Mouse (Mus musculus) midbrain, embryonic 16.5 days (tissue): ENCODE data around the gene Ggt6. TPM values are rescaled to one million over a fixed set of nuclear protein-coding genes. Genes with fewer than 3 reads are reported as not detected.

Experiments
- ATAC-seq: fragments of 200-750 bp; cut with Nextera tagmentation; 2 replicates; pipeline ENCODE4 v1.8.0; 2017; ENCODE audit warnings: moderate TSS enrichment
- H3K27ac ChIP-seq: fragments of 300-500 bp; sonication (generic); 2 replicates; pipeline ENCODE4 v1.5.1; 2014; ENCODE audit warnings: mild to moderate bottlenecking, low read length, mixed read lengths
- H3K27me3 ChIP-seq: fragments of 300-500 bp; sonication (generic); 2 replicates; pipeline ENCODE4 v1.6.1; 2014; ENCODE audit warnings: low read depth, low read length, mixed read lengths; ENCODE audit not compliant: control insufficient read depth, insufficient read depth
- H3K36me3 ChIP-seq: fragments of 300-500 bp; sonication (generic); 2 replicates; pipeline ENCODE4 v1.6.1; 2014; ENCODE audit warnings: mild to moderate bottlenecking, low read length, moderate library complexity, mixed read lengths; ENCODE audit not compliant: control insufficient read depth, insufficient read depth
- H3K4me1 ChIP-seq: fragments of 300-500 bp; sonication (generic); 2 replicates; pipeline ENCODE4 v1.6.1; 2014; ENCODE audit warnings: mild to moderate bottlenecking, low read length, mixed read lengths; ENCODE audit not compliant: control insufficient read depth, insufficient read depth
- H3K4me2 ChIP-seq: fragments of 300-500 bp; sonication (generic); 2 replicates; pipeline ENCODE4 v1.6.1; 2014; ENCODE audit warnings: mild to moderate bottlenecking, low read length, mixed read lengths
- H3K4me3 ChIP-seq: fragments of 300-500 bp; sonication (generic); 2 replicates; pipeline ENCODE4 v1.5.1; 2014; ENCODE audit warnings: low read depth, mild to moderate bottlenecking, low read length, moderate library complexity, mixed read lengths
- H3K9ac ChIP-seq: fragments of 300-500 bp; sonication (generic); 2 replicates; pipeline ENCODE4 v1.6.1; 2014; ENCODE audit warnings: low read depth, low read length, mixed read lengths
- H3K9me3 ChIP-seq: fragments of 300-500 bp; sonication (generic); replicated peaks from 2 replicates; pipeline ENCODE4 v1.6.1; 2014; ENCODE audit warnings: mild to moderate bottlenecking, low read length, mixed read lengths; ENCODE audit not compliant: control insufficient read depth, poor library complexity, severe bottlenecking
- WGBS: fragments of 180-500 bp; shearing (Covaris S2); extraction: QIAGEN DNeasy Blood & Tissue Kit; methylation state at CpG from one replicate; pipeline ENCODE4 v1.1.7; 2014; 5-methylcytosine and 5-hydroxymethylcytosine counted together
- polyA plus RNA-seq: library from polyadenylated mRNA; unstranded; fragments of >200 nt; fragmentation: Nextera tagmentation; extraction: Ambion mirVana; gene quantifications from 2 replicates; pipeline ENCODE4 v1.2.1, GENCODE M21; 2015

The Ggt6 gene
- polyA plus RNA-seq, 1 experiment from 2014 or later: not detected

- Histone ChIP-seq H3K36me3 (no peaks in the 10 kb centered on the region), H3K9me3 (no peaks in the 10 kb centered on the region), H3K4me1 (peaks cover 3% of the 10 kb centered on the region; the same call in 1 of the 2 replicates), H3K4me2 (no peak overlapping the region), H3K4me3 (no peak overlapping the region), H3K27me3 (peaks cover 5% of the 10 kb centered on the region; the same call in 1 of the 2 replicates), H3K27ac (no peak overlapping the region), H3K9ac (no peak overlapping the region)
- ATAC-seq: no peak
- 95% methylated on average over 5 of the region's 5 CpGs for WGBS
Observed at GRCm38 (mm10) chr11:72416666-72417065, 18.7 kb upstream of the Ggt6 start.

GRCm38 (mm10) chr11:72417376-72417775, 17.9 kb upstream of the Ggt6 start:
- H3K27me3 ChIP-seq: no peaks in the 10 kb centered on the region; the same call in 1 of the 2 replicates
- H3K9ac ChIP-seq: no peak overlapping the region
- no peaks in the 10 kb centered on the region for H3K4me1 ChIP-seq
- H3K4me3 ChIP-seq: no peak overlapping the region
- no peaks in the 10 kb centered on the region for H3K9me3 ChIP-seq
- no peaks in the 10 kb centered on the region for H3K36me3 ChIP-seq
- no peak overlapping the region for H3K4me2 ChIP-seq
- no peak for ATAC-seq
- H3K27ac ChIP-seq: no peak overlapping the region
- WGBS: 6% methylated on average over 4 of the region's 4 CpGs

GRCm38 (mm10) chr11:72418227-72418626, 17.1 kb upstream of the Ggt6 start:
- Histone ChIP-seq H3K9me3 (no peaks in the 10 kb centered on the region), H3K4me2 (no peak overlapping the region), H3K4me3 (no peak overlapping the region), H3K27ac (no peak overlapping the region), H3K9ac (no peak overlapping the region), H3K36me3 (no peaks in the 10 kb centered on the region), H3K27me3 (no peaks in the 10 kb centered on the region), H3K4me1 (no peaks in the 10 kb centered on the region)
- no peak for ATAC-seq
- WGBS: 32% methylated on average over 8 of the region's 8 CpGs

- no peak overlapping the region for H3K9ac ChIP-seq
- ATAC-seq: no peak
- 92% methylated on average over 6 of the region's 6 CpGs for WGBS
- H3K27ac ChIP-seq: no peak overlapping the region
- no peaks in the 10 kb centered on the region for H3K27me3 ChIP-seq
- H3K4me2 ChIP-seq: no peak overlapping the region
- H3K4me1 ChIP-seq: no peaks in the 10 kb centered on the region
- no peaks in the 10 kb centered on the region for H3K9me3 ChIP-seq
- H3K36me3 ChIP-seq: no peaks in the 10 kb centered on the region
- H3K4me3 ChIP-seq: no peak overlapping the region
Observed at GRCm38 (mm10) chr11:72419006-72419405, 16.3 kb upstream of the Ggt6 start.

DNA sequence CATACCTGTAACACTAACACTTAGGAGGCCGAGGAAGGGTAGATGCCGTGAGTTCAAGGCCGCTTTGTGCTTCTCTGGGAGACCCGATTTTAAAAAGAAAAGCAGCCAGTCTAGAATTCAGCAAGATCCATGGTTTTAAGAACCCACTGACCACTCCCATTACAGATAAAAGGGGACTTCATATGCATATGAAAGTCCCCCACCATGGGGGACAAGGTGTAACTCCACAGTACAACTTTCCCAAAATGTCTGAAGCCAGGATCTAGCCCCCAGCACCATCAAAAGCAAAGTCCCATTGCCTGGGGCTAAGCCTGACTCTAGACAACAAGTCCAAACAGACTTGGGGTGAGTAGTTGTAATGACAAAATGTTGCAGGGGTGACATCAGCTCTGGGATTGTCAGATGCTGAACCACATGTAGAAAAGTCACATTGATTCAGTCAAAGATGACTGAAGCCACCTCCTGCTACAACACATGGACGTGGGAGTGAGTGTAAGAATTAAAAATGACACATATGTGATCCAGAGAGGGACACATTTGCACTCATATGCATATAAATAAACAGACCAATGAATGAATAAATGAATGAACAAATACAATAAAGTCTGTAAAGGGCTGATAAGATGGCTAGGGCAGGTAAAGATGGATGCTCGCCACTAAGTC, 14.7 kb upstream of the Ggt6 start:
- 86% methylated on average over 6 of the region's 6 CpGs for WGBS
- H3K4me2 ChIP-seq: no peak overlapping the region
- no peaks in the 10 kb centered on the region for H3K4me1 ChIP-seq
- H3K27me3 ChIP-seq: no peaks in the 10 kb centered on the region
- no peak overlapping the region for H3K9ac ChIP-seq
- no peaks in the 10 kb centered on the region for H3K9me3 ChIP-seq
- no peak for ATAC-seq
- H3K36me3 ChIP-seq: no peaks in the 10 kb centered on the region
- H3K4me3 ChIP-seq: no peak overlapping the region
- no peak overlapping the region for H3K27ac ChIP-seq

GRCm38 (mm10) chr11:72421518-72422278, 13.6 kb upstream of the Ggt6 start:
- Histone ChIP-seq H3K27ac (no peak overlapping the region), H3K27me3 (no peaks in the 10 kb centered on the region), H3K4me3 (no peak overlapping the region), H3K36me3 (no peaks in the 10 kb centered on the region), H3K4me1 (no peaks in the 10 kb centered on the region), H3K9ac (no peak overlapping the region), H3K4me2 (no peak overlapping the region), H3K9me3 (no peaks in the 10 kb centered on the region)
- ATAC-seq: no peak
- WGBS: 92% methylated on average over 11 of the region's 11 CpGs

- ATAC-seq: no peak
- 85% methylated on average over 4 of the region's 4 CpGs for WGBS
- Histone ChIP-seq H3K4me2 (no peak overlapping the region), H3K36me3 (no peaks in the 10 kb centered on the region), H3K4me3 (no peak overlapping the region), H3K9ac (no peak overlapping the region), H3K4me1 (no peaks in the 10 kb centered on the region), H3K27ac (no peak overlapping the region), H3K9me3 (no peaks in the 10 kb centered on the region), H3K27me3 (no peaks in the 10 kb centered on the region)
Observed at GRCm38 (mm10) chr11:72423686-72424085, 11.6 kb upstream of the Ggt6 start.

DNA sequence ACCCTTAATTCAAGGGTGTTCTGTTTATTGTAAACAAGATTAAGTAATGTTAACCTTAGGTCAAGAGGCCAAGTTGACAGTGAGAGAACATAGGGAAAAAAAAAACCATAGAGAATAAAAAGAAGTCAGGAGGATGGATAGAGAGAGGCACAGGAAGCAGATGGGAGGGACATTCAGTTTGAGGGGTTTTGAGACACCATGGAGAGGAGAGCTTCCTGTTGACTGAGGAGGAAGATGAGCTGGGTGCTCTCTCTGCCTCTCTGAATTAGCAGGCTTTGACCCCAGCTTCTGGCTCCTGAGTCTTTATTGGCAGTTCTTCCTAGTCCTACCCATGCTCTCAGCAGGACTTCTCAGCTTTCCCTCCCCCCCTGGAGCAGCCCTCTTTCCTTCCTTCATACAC, 10.1 kb upstream of the Ggt6 start:
- no peaks in the 10 kb centered on the region for H3K4me1 ChIP-seq
- no peak overlapping the region for H3K9ac ChIP-seq
- H3K4me3 ChIP-seq: no peak overlapping the region
- H3K4me2 ChIP-seq: no peak overlapping the region
- H3K27ac ChIP-seq: no peak overlapping the region
- H3K9me3 ChIP-seq: no peaks in the 10 kb centered on the region
- no peaks in the 10 kb centered on the region for H3K27me3 ChIP-seq
- no peaks in the 10 kb centered on the region for H3K36me3 ChIP-seq
- no peak for ATAC-seq

GRCm38 (mm10) chr11:72426884-72427283, 8.4 kb upstream of the Ggt6 start:
- Histone ChIP-seq H3K9me3 (no peaks in the 10 kb centered on the region), H3K4me1 (no peaks in the 10 kb centered on the region), H3K27ac (no peak overlapping the region), H3K9ac (no peak overlapping the region), H3K4me2 (no peak overlapping the region), H3K36me3 (no peaks in the 10 kb centered on the region), H3K27me3 (no peaks in the 10 kb centered on the region), H3K4me3 (no peak overlapping the region)
- ATAC-seq: no peak
